Mouse (Mus musculus) cerebellum, adult 2 months (tissue): ENCODE data around the gene Eif6.

Experiments used
- CTCF ChIP-seq: fragments of 200-500 bp; IDR thresholded peaks from 2 replicates; pipeline ENCODE4 v1.5.1; 2011; ENCODE audit warnings: low read depth, mild to moderate bottlenecking, control low read depth, low read length, moderate library complexity, borderline replicate concordance; ENCODE audit not compliant: insufficient read depth
- POLR2A ChIP-seq: fragments of 200-500 bp; IDR thresholded peaks from 2 replicates; pipeline ENCODE4 v1.6.1; 2011; ENCODE audit warnings: low read length, control low read depth, borderline replicate concordance; ENCODE audit not compliant: insufficient read depth

GRCm38 (mm10) chr2:155861581-155861980 lies 34.9 kb upstream of the Eif6 start:
- TF ChIP-seq CTCF (no peak), POLR2A (no peak)
